Mouse (Mus musculus) megakaryocyte-erythroid progenitor cell, adult 5-6 weeks (primary cell): ENCODE measurements around the gene Ifna16. TPM values are rescaled to one million over a fixed set of nuclear protein-coding genes. Genes with fewer than 3 reads are reported as not detected.
A peak's percentile ranks its signal among the peaks of the same experiment; 100 is the strongest.

Experiments
- ATAC-seq: replicated peaks from 2 replicates; pipeline ENCODE4 v1.8.0; 2016; ENCODE audit warnings: mild to moderate bottlenecking, inconsistent platforms; ENCODE audit not compliant: severe bottlenecking, poor library complexity, low FRiP score, low TSS enrichment
- total RNA-seq, 2 experiments: library from RNA; stranded (forward) in 1 of 2; stranded (reverse) in 1 of 2; fragments of 200-1000, 215-1000 nt in 1 of 2; fragments of >200 nt in 1 of 2; fragmentation: Nextera tagmentation in 1 of 2; gene quantifications; 2 replicates each; pipeline ENCODE4 v1.2.3; 2014 to 2017

The Ifna16 gene
- total RNA-seq, 2 experiments from 2014 or later, result not detected

GRCm38 (mm10) chr4:88655461-88655860 is 21.3 kb downstream of the Ifna16 start:
- ATAC-seq, result no peak

DNA sequence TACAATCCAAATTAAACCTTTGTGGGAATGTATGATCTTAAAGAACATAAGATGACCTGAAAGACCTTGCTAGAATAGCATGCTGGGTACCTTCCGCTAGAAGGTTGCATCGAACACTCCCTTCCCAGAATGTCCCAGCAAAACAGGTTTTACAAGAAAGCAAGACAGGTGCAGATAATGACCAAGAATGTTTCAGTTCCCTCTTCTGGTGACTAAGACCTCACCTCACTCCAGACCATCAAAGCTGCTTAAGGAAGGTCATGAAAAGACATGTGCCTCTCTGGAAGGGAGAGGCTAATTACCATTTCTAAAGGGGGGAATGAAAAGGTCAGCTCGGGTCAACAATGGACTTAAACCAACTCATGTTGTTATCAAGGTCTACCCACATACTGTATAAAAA is 23.1 kb downstream of the Ifna16 start:
- no peak for ATAC-seq

- no peak for ATAC-seq
Observed at GRCm38 (mm10) chr4:88644359-88644758, 32.4 kb downstream of the Ifna16 start, which contains the start of gene Ifna13. Gene Ifna13 (minus strand): TSS chr4:88644459.

DNA sequence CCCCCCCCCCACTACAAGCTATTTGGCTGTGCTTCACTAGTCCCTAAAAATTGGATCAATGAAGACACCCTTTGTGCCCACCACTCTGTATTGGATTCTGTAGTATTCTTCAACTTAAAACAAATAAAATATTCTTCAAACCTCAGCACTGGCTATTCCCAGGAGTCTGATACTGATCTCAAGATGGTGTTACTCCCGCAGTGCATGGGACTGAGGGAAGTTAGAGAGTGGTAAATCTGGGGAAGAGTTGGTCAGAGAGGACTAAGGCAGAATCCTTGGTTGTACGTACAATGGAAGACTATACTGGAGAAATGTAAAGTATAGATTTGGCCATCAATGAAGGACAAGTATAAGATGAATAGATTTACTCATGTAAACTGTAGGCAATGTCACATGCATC is 34.2 kb downstream of the Ifna16 start:
- ATAC-seq, result no peak

DNA sequence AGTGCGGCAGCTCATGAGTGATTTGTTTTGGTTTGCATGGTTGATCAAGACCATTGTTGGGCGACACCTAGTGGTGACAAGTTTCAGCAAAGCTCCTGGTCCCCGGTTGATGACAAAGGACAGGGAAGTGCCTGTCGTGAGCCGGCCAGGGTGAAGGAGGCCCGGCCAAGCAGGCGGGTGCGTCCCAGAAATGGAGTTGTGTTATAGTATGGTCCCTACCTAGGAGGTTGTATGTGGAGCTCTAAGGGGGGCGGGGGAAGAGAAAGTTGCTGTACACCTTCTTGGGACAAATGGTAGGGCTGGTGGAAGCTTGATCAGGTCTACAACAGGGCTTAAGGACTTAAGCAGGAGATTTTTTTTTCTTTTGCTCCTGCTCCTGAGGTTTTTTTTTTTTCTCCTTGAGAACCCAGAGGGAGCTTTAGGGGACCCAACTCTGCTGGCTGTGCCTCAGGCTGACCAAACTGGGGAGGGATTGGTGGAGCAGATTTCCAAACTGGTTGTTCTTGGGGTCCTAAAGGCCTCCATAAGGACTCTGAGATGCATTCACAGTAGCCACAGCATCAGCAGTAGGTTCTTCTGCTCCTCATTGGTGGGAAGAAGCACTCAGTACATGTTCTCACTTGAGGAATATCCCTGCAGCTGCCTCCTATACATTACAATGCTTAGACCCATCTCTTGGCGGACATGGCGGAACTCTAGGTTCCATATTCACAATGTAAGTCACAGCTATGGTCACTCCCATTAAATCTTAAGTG is 35.5 kb downstream of the Ifna16 start:
- ATAC-seq, result peak; percentile 86

- ATAC-seq, result no peak; the same call in 1 of the 2 replicates
Observed at GRCm38 (mm10) chr4:88640704-88641076, 36.0 kb downstream of the Ifna16 start.

GRCm38 (mm10) chr4:88634311-88634710 is 42.4 kb downstream of the Ifna16 start, which contains the start of gene C87499:
Gene C87499 (minus strand): TSS chr4:88634411.
- no peak for ATAC-seq

Other genes starting within 250 kb of the Ifna16 start
Only the 30 nearest of the 33 such genes appear.
- gene Ifnb1, start 154.2 kb downstream of the Ifna16 start, total RNA-seq (2014; fragmentation: Nextera tagmentation), result not detected in 2 replicates
- not detected in 2 replicates for gene Ifnb1, start 154.2 kb downstream of the Ifna16 start, total RNA-seq (2017)
- not detected in 2 replicates for gene Ifna15, start 118.7 kb downstream of the Ifna16 start, total RNA-seq (2014; fragmentation: Nextera tagmentation)
- not detected in 2 replicates for gene Ifna15, start 118.7 kb downstream of the Ifna16 start, total RNA-seq (2017)
- not detected in 2 replicates for gene Ifna14, start 105.1 kb downstream of the Ifna16 start, total RNA-seq (2014; fragmentation: Nextera tagmentation)
- not detected in 2 replicates for gene Ifna14, start 105.1 kb downstream of the Ifna16 start, total RNA-seq (2017)
- not detected in 2 replicates for gene Ifna9, start 84.5 kb downstream of the Ifna16 start, total RNA-seq (2014; fragmentation: Nextera tagmentation)
- gene Ifna9, start 84.5 kb downstream of the Ifna16 start, total RNA-seq (2017), result not detected in 2 replicates
- gene Ifna12, start 73.5 kb downstream of the Ifna16 start, total RNA-seq (2014; fragmentation: Nextera tagmentation), result not detected in 2 replicates
- not detected in 2 replicates for gene Ifna12, start 73.5 kb downstream of the Ifna16 start, total RNA-seq (2017)
- gene C87499, start 42.5 kb downstream of the Ifna16 start, total RNA-seq (2014; fragmentation: Nextera tagmentation), result not detected in 2 replicates
- not detected in 2 replicates for gene C87499, start 42.5 kb downstream of the Ifna16 start, total RNA-seq (2017)
- gene Ifna13, start 32.5 kb downstream of the Ifna16 start, total RNA-seq (2014; fragmentation: Nextera tagmentation), result not detected in 2 replicates
- not detected in 2 replicates for gene Ifna13, start 32.5 kb downstream of the Ifna16 start, total RNA-seq (2017)
- not detected in 2 replicates for gene Ifna2, start 7.0 kb upstream of the Ifna16 start, total RNA-seq (2014; fragmentation: Nextera tagmentation)
- not detected in 2 replicates for gene Ifna2, start 7.0 kb upstream of the Ifna16 start, total RNA-seq (2017)
- gene Ifnab, start 14.4 kb upstream of the Ifna16 start, total RNA-seq (2014; fragmentation: Nextera tagmentation), result not detected in 2 replicates
- not detected in 2 replicates for gene Ifnab, start 14.4 kb upstream of the Ifna16 start, total RNA-seq (2017)
- not detected in 2 replicates for gene Gm26566, start 44.9 kb upstream of the Ifna16 start, total RNA-seq (2014; fragmentation: Nextera tagmentation)
- 1.1 and 1.5 TPM in 2 replicates for gene Gm26566, start 44.9 kb upstream of the Ifna16 start, total RNA-seq (2017)
- 37.1 and 50.0 TPM in 2 replicates for gene Klhl9, start 45.5 kb upstream of the Ifna16 start, total RNA-seq (2014; fragmentation: Nextera tagmentation)
- 67.3 and 88.5 TPM in 2 replicates for gene Klhl9, start 45.5 kb upstream of the Ifna16 start, total RNA-seq (2017)
- gene Gm13271, start 77.9 kb upstream of the Ifna16 start, total RNA-seq (2014; fragmentation: Nextera tagmentation), result not detected in 2 replicates
- not detected in 2 replicates for gene Gm13271, start 77.9 kb upstream of the Ifna16 start, total RNA-seq (2017)
- gene Gm13283, start 83.2 kb upstream of the Ifna16 start, total RNA-seq (2014; fragmentation: Nextera tagmentation), result not detected in 2 replicates
- gene Gm13283, start 83.2 kb upstream of the Ifna16 start, total RNA-seq (2017), result not detected in 2 replicates
- gene Gm13290, start 96.9 kb upstream of the Ifna16 start, total RNA-seq (2014; fragmentation: Nextera tagmentation), result not detected in 2 replicates
- gene Gm13290, start 96.9 kb upstream of the Ifna16 start, total RNA-seq (2017), result not detected in 2 replicates
- gene Gm13289, start 100.0 kb upstream of the Ifna16 start, total RNA-seq (2014; fragmentation: Nextera tagmentation), result not detected in 2 replicates
- gene Gm13289, start 100.0 kb upstream of the Ifna16 start, total RNA-seq (2017), result not detected in 2 replicates
- not detected in 2 replicates for gene Gm13272, start 102.9 kb upstream of the Ifna16 start, total RNA-seq (2014; fragmentation: Nextera tagmentation)
- not detected in 2 replicates for gene Gm13272, start 102.9 kb upstream of the Ifna16 start, total RNA-seq (2017)
- 0.57 TPM in 1 of 2 replicates, not detected in the other for gene Ifnz, start 105.2 kb upstream of the Ifna16 start, total RNA-seq (2014; fragmentation: Nextera tagmentation)
- 0.11 TPM in 1 of 2 replicates, not detected in the other for gene Ifnz, start 105.2 kb upstream of the Ifna16 start, total RNA-seq (2017)
- gene Gm13276, start 108.8 kb upstream of the Ifna16 start, total RNA-seq (2014; fragmentation: Nextera tagmentation), result not detected in 2 replicates
- 1.6 TPM in 1 of 2 replicates, not detected in the other for gene Gm13276, start 108.8 kb upstream of the Ifna16 start, total RNA-seq (2017)
- gene Gm13277, start 111.7 kb upstream of the Ifna16 start, total RNA-seq (2014; fragmentation: Nextera tagmentation), result not detected in 2 replicates
- not detected in 2 replicates for gene Gm13277, start 111.7 kb upstream of the Ifna16 start, total RNA-seq (2017)
- gene Gm13278, start 114.6 kb upstream of the Ifna16 start, total RNA-seq (2014; fragmentation: Nextera tagmentation), result not detected in 2 replicates
- gene Gm13278, start 114.6 kb upstream of the Ifna16 start, total RNA-seq (2017), result not detected in 2 replicates
- not detected in 2 replicates for gene Gm13275, start 117.6 kb upstream of the Ifna16 start, total RNA-seq (2014; fragmentation: Nextera tagmentation)
- gene Gm13275, start 117.6 kb upstream of the Ifna16 start, total RNA-seq (2017), result not detected in 2 replicates
- gene Gm13279, start 120.5 kb upstream of the Ifna16 start, total RNA-seq (2014; fragmentation: Nextera tagmentation), result not detected in 2 replicates
- gene Gm13279, start 120.5 kb upstream of the Ifna16 start, total RNA-seq (2017), result not detected in 2 replicates
- gene Gm13285, start 122.7 kb upstream of the Ifna16 start, total RNA-seq (2014; fragmentation: Nextera tagmentation), result not detected in 2 replicates
- not detected in 2 replicates for gene Gm13285, start 122.7 kb upstream of the Ifna16 start, total RNA-seq (2017)
- not detected in 2 replicates for gene Gm13287, start 126.3 kb upstream of the Ifna16 start, total RNA-seq (2014; fragmentation: Nextera tagmentation)
- gene Gm13287, start 126.3 kb upstream of the Ifna16 start, total RNA-seq (2017), result not detected in 2 replicates
- gene Gm13288, start 128.6 kb upstream of the Ifna16 start, total RNA-seq (2014; fragmentation: Nextera tagmentation), result not detected in 2 replicates
- 1.2 TPM in 1 of 2 replicates, not detected in the other for gene Gm13288, start 128.6 kb upstream of the Ifna16 start, total RNA-seq (2017)
- not detected in 2 replicates for gene Ifna7, start 139.3 kb upstream of the Ifna16 start, total RNA-seq (2014; fragmentation: Nextera tagmentation)
- gene Ifna7, start 139.3 kb upstream of the Ifna16 start, total RNA-seq (2017), result not detected in 2 replicates
- not detected in 2 replicates for gene Ifna11, start 143.0 kb upstream of the Ifna16 start, total RNA-seq (2014; fragmentation: Nextera tagmentation)
- gene Ifna11, start 143.0 kb upstream of the Ifna16 start, total RNA-seq (2017), result not detected in 2 replicates
- not detected in 2 replicates for gene Ifna6, start 150.5 kb upstream of the Ifna16 start, total RNA-seq (2014; fragmentation: Nextera tagmentation)
- not detected in 2 replicates for gene Ifna6, start 150.5 kb upstream of the Ifna16 start, total RNA-seq (2017)
- not detected in 2 replicates for gene Ifna5, start 158.6 kb upstream of the Ifna16 start, total RNA-seq (2014; fragmentation: Nextera tagmentation)
- gene Ifna5, start 158.6 kb upstream of the Ifna16 start, total RNA-seq (2017), result not detected in 2 replicates
- not detected in 2 replicates for gene Ifna4, start 164.9 kb upstream of the Ifna16 start, total RNA-seq (2014; fragmentation: Nextera tagmentation)
- gene Ifna4, start 164.9 kb upstream of the Ifna16 start, total RNA-seq (2017), result not detected in 2 replicates